Mouse (Mus musculus): ENCODE data around the gene Tpk1.
A peak's percentile ranks its signal among the peaks of the same experiment; 100 is the strongest.

Tpk1 gene

GRCm38 (mm10) chr6:43424978-43425377, 241.1 kb downstream of the Tpk1 start:
- DNase-seq = peak in 1 of 2 experiments; percentile 9

DNA sequence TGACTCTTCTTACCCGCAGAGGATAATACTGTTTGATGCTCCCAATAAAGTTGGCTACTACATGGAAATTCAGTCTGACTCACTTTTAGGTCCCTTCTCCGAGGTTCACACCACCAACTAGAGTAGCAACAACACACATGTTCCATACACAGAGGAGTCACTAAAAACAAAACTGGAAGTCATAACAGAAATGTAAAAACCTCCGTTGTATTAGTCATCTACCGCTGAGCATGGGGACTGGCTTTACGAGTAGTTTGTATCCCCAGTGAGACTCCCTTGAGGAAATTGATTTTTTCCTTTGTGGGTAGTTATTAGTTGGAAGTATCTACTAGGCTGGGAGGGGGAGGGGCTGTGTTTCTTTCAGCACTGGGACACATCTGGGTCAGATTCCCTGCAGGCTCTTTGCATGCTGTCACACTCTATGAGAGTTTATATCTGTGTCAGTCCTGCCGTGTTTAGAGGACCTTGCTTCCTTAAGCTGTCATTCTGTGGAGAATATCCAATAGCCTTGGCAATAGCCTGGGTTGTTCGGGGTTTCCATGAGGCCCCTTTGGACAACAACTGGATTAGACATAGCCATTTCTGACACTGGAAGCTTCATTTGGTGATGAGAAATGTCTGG, 245.6 kb downstream of the Tpk1 start:
- DNase-seq = no peak

DNA sequence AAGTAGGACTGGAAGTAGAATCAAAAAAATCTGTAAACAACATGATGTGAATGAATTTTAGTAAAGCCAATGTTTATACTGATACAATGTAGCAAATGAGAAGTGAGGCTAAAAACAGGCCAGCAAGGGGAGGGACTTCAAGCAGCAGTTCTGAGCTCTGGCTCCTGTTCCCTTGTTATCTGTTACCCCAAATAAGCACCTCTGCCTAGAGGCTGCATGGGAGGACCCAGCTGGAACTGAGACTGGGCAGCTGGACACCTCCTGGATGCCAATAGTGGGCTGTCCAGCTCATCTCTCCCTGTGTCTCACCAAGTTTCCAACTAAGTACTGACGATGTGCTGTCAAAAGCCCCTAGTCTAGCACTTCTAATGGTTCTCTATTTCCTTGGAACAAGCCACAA, 257.1 kb downstream of the Tpk1 start:
- DNase-seq = no peak

GRCm38 (mm10) chr6:43403076-43403475, 263.0 kb downstream of the Tpk1 start:
- DNase-seq = no peak

- no peak for DNase-seq
Measured at GRCm38 (mm10) chr6:43402219-43402997, 263.7 kb downstream of the Tpk1 start.

DNA sequence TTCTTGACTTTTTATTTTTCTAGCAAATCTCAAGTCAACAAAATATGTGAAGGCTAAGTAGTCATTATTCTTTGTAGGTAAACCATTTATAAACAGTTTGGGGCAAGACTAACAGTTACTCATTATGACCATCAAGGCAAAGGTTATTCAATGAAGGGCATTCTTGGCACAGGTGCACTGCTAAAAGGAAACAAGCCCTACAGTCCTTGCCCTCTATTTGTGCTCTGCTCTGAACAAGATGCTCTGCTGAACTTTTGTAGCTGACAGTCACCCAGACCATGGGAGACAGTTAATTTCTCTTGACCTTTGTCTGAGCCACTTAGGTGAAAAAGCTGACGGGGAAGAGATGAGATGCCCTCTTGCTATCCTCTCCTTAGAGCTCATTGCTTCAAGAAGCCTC, 269.7 kb downstream of the Tpk1 start:
- DNase-seq = peak in 1 of 2 experiments; percentile 6

GRCm38 (mm10) chr6:43395538-43395937, 270.5 kb downstream of the Tpk1 start:
- DNase-seq = peak; percentile 4 to 13

- no peak for DNase-seq
Measured at GRCm38 (mm10) chr6:43391358-43391757, 274.7 kb downstream of the Tpk1 start.

GRCm38 (mm10) chr6:43387273-43387672, 278.8 kb downstream of the Tpk1 start:
- DNase-seq = no peak

GRCm38 (mm10) chr6:43384841-43385240, 281.2 kb downstream of the Tpk1 start:
- no peak for DNase-seq

- DNase-seq = no peak
Measured at GRCm38 (mm10) chr6:43384304-43384703, 281.8 kb downstream of the Tpk1 start.

- DNase-seq = no peak
Measured at GRCm38 (mm10) chr6:43382750-43383149, 283.3 kb downstream of the Tpk1 start.

DNA sequence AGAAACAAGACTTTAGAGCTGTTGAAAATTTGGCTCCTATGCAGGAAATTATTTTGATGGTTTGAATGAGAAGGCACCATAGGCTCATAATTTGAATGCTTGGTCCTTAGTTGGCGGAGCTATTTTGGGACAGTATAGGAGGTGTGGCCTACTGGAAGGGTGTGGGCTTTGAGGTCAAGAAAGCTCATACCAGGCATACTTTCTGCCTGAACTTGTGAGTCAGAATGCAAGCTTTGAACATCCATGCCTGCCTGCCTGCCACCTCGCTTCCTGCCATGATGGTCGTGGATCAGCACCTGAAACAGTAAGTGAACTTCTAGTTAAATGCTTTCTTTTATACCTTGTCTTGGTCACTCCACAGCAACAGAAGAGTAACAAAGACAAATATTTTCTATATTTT, 283.8 kb downstream of the Tpk1 start:
- DNase-seq = no peak

DNA sequence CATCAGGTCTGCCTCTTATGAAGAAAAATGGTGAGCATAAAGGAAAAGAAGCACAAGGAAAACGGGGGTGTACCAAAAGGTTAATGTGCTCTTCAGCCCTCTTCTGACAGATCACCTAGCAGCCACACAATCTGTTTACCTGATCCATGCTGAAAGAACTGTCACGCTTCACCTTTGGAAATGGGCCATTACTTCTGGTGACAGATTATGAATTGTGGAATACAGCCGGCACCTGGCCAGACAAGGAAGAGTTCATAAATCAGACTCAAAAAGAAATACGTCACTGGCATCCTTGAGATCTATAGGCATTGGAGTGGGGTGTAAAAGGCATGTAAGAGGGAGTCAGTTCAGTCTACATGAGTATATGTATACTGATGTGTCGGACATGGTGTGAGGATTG, 292.9 kb downstream of the Tpk1 start:
- no peak for DNase-seq

- DNase-seq = no peak
Measured at GRCm38 (mm10) chr6:43367434-43367945, 298.6 kb downstream of the Tpk1 start.

- no peak for DNase-seq
Measured at GRCm38 (mm10) chr6:43366952-43367351, 299.1 kb downstream of the Tpk1 start.

GRCm38 (mm10) chr6:43363917-43364316, 302.2 kb downstream of the Tpk1 start:
- no peak for DNase-seq

GRCm38 (mm10) chr6:43363291-43363820, 302.7 kb downstream of the Tpk1 start:
- DNase-seq = no peak

DNA sequence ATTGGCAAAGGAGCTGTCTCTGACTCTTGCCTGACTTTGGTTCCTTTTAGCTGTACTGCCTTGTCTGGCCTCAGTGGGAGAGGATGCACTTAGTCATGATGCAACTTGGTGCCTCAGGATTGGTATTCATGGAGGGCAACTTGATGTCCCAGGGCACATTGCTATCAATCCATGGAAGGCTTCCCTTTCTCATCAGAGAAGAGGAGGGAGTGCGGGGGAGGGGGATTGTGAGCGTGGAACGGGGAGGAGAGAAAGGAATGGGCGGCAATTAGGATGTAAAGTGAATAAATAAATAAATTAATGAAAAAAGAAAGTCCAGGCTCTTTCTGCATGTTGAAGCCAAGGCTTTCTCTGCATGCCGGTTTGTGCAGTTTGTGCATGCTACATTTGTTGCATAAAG, 304.8 kb downstream of the Tpk1 start:
- no peak for DNase-seq

GRCm38 (mm10) chr6:43360214-43360613, 305.9 kb downstream of the Tpk1 start:
- no peak for DNase-seq

DNA sequence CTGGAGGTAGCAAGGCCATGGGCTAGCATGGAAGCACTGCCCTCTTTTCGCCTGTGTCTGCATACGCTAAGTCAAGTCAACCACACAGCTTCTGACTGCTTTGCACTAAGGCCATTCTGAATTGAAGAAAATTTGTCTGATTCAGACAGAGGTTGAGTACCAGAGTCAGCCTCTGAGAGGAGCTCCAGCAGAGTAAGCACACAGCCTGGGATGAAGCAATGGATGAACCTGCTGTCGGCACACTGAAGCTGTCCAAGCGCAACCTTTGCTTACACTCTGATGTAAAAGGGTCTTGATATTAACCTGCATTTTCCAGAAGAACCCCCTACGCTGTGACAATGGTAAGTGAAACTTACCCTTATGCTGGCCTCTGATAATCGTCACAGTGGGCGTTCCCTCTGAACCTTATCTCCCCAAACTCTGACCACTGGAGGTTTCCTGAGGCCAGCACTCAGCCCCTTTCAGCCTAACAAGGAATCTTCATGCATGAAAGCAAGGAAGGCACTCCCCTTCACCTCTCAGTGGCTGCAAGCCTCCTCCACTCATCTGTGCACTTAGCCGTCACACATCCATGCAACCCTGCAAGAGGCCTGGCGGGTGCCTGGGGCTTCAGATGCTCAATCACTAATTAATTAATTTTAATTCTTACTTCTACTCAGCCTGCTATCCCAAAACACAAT, 311.4 kb downstream of the Tpk1 start:
- no peak for DNase-seq

GRCm38 (mm10) chr6:43353446-43353845, 312.6 kb downstream of the Tpk1 start:
- DNase-seq = no peak

GRCm38 (mm10) chr6:43349083-43349482, 317.0 kb downstream of the Tpk1 start:
- DNase-seq = no peak
